Mouse (Mus musculus): ENCODE data around the gene Ccrl2. TPM values are rescaled to one million over a fixed set of nuclear protein-coding genes. Genes with fewer than 3 reads are reported as not detected.

Gene Ccrl2
- 0.65 and 0.81 TPM in 2 replicates for polyA plus RNA-seq (2015; fragmentation: Nextera tagmentation; extraction: Ambion mirVana)

DNA sequence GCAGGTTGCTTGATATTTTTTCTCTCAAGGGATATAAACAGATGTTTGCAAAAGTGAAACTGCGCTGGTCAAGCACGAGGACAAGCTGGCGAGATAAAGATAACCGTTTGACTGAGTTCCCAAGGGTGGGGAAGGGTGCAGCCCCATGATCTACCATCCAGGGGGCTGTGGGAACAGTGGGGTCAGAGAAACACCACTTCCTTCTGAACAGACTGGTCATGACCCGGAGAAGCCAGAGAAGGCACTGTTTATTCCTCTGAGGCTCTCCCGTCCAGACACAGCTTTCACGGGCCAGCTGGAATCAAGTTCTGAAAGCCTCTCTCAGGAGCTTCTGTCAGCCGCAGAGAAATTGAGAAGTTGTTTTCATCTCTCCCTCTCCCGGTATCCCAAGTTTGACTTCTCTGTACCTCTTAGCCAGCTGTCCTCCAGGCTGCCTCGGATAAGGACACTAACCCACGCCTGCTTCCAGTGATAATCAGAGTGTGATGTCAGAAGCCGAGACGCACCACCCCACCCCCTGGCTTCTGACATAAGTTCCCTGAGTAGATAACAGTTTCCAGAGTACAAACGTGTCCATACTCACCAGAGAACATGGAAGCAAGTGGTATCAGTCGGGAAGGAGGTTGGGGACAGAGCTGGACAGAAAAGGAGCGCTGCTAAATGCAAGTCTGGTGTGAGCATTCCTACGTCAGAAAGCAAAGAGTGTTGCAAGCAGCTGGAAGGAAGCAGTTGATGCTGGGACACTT is at the start of gene Ccrl2:
Gene Ccrl2, minus strand, starts transcription at position 722 of the 746 bp plus-strand sequence.
- H3K4me1 ChIP-seq: no peaks in the 10 kb centered on the region
- no peak within 1 kb of the TSS for H3K27ac ChIP-seq
- H3K9me3 ChIP-seq (replicated peaks): no peaks in the 10 kb centered on the region
- 65% methylated on average over 17 of the region's 17 CpGs for WGBS
- H3K36me3 ChIP-seq (ENCODE audit: poor library complexity, severe bottlenecking): no peaks in the 10 kb centered on the region
- ATAC-seq: no peak
- no peaks in the 10 kb centered on the region for H3K27me3 ChIP-seq
- 0 out of 2 replicates have a peak within 1 kb of the TSS, but pooled peaks have one; percentile 3 for H3K4me3 ChIP-seq
- H3K9ac ChIP-seq: no peak within 1 kb of the TSS
- H3K4me2 ChIP-seq: peak within 1 kb of the TSS; percentile 15

DNA sequence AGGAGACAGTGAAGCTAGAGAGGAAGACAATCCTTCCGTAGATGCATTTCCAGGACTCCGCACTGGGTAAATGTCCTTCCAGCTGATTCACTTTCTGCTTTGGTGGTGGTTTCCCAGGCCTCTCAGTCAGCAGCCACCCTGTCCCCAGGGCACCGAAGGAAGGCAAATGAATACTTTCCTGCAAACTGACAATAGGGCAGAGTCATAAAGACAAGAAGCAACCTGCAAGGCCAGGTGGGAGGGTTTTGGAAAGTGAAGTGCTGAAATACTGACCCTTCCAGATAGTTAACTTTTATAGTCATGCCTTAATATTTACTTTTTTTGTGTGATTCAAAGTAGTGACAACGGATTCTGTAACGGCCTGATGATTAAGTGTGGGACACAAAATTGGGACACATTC is 46.6 kb upstream of the Ccrl2 start:
- WGBS: 89% methylated on average over 5 of the region's 5 CpGs
- H3K27me3 ChIP-seq: no peaks in the 10 kb centered on the region
- no peak overlapping the region for H3K9ac ChIP-seq
- no peak overlapping the region for H3K4me3 ChIP-seq
- no peaks in the 10 kb centered on the region for H3K4me1 ChIP-seq
- no peaks in the 10 kb centered on the region for H3K36me3 ChIP-seq (ENCODE audit: poor library complexity, severe bottlenecking)
- no peaks in the 10 kb centered on the region for H3K9me3 ChIP-seq (replicated peaks)
- H3K27ac ChIP-seq: no peak overlapping the region
- no peak overlapping the region for H3K4me2 ChIP-seq
- no peak for ATAC-seq

DNA sequence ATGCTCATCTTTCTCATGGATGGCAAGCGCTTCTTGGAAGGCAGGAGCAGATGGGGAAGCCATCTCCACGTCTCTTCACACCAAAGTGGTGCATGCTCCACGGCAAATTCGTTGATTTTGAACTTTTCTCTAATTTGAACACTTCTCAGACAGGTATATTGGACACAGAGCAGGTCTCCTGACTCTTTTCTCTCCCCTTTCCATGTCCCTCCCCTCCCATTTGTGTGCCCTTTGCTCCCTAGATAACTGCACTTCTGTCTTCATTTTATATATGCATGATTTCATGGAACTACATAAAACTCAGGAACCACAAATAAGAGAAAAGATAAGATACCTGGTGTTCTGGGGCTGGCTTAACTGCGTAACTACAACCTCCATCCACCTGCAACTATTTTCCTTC is 46.0 kb upstream of the Ccrl2 start:
- no peak overlapping the region for H3K27ac ChIP-seq
- no peaks in the 10 kb centered on the region for H3K4me1 ChIP-seq
- no peak for ATAC-seq
- no peaks in the 10 kb centered on the region for H3K36me3 ChIP-seq (ENCODE audit: poor library complexity, severe bottlenecking)
- H3K9me3 ChIP-seq (replicated peaks): no peaks in the 10 kb centered on the region
- no peak overlapping the region for H3K9ac ChIP-seq
- no peak overlapping the region for H3K4me3 ChIP-seq
- WGBS: 86% methylated on average over 5 of the region's 5 CpGs
- H3K27me3 ChIP-seq: no peaks in the 10 kb centered on the region
- no peak overlapping the region for H3K4me2 ChIP-seq

DNA sequence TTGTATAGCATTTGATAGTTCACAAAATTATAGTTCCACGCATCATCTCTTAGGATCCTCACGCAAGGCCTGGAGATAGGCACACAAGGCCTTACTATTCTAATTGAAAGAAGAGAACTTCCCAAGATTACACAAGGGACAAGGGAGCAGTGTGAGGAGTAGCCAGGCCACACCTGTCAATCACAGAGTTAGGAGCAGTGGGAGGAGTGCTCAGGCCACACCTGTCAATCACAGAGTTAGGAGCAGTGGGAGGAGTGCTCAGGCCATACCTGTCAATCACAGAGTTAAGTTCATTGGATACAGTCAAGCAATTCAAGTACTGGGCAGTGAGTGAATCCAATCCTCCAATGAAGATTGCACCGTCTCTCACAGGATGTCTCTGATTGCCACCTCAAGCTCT is 43.1 kb upstream of the Ccrl2 start:
- WGBS: 85% methylated on average over 3 of the region's 3 CpGs
- no peak for ATAC-seq
- no peaks in the 10 kb centered on the region for H3K9me3 ChIP-seq (replicated peaks)
- H3K4me1 ChIP-seq: no peaks in the 10 kb centered on the region
- H3K9ac ChIP-seq: no peak overlapping the region
- no peak overlapping the region for H3K4me2 ChIP-seq
- H3K36me3 ChIP-seq (ENCODE audit: poor library complexity, severe bottlenecking): no peaks in the 10 kb centered on the region
- no peak overlapping the region for H3K4me3 ChIP-seq
- no peak overlapping the region for H3K27ac ChIP-seq
- H3K27me3 ChIP-seq: no peaks in the 10 kb centered on the region

DNA sequence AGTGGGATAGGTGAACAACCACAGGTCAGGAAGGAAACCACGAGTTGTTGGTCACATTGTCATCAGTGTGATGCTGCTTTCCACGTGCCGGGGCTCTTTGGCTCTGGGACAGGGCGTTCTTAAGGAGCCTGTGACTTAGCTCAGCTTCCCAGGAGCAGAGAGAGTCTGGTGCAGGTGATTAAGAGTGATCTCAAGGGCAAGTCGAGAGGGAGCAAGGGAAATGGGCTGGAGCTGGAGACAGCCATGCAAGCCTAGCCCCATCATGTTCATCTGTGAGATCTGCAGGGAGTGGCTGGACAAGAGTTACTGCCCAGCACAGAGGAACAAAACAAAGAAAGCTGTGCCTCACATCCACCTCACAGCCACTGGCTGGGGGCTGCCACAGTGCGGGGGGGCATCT is 40.2 kb upstream of the Ccrl2 start:
- Histone ChIP-seq H3K4me2 (no peak overlapping the region), H3K36me3 (ENCODE audit: poor library complexity, severe bottlenecking) (no peaks in the 10 kb centered on the region), H3K4me3 (no peak overlapping the region), H3K27me3 (no peaks in the 10 kb centered on the region), H3K9me3 (replicated peaks) (no peaks in the 10 kb centered on the region), H3K4me1 (no peaks in the 10 kb centered on the region), H3K27ac (no peak overlapping the region), H3K9ac (no peak overlapping the region)
- WGBS: 72% methylated on average over 6 of the region's 6 CpGs
- ATAC-seq: no peak

DNA sequence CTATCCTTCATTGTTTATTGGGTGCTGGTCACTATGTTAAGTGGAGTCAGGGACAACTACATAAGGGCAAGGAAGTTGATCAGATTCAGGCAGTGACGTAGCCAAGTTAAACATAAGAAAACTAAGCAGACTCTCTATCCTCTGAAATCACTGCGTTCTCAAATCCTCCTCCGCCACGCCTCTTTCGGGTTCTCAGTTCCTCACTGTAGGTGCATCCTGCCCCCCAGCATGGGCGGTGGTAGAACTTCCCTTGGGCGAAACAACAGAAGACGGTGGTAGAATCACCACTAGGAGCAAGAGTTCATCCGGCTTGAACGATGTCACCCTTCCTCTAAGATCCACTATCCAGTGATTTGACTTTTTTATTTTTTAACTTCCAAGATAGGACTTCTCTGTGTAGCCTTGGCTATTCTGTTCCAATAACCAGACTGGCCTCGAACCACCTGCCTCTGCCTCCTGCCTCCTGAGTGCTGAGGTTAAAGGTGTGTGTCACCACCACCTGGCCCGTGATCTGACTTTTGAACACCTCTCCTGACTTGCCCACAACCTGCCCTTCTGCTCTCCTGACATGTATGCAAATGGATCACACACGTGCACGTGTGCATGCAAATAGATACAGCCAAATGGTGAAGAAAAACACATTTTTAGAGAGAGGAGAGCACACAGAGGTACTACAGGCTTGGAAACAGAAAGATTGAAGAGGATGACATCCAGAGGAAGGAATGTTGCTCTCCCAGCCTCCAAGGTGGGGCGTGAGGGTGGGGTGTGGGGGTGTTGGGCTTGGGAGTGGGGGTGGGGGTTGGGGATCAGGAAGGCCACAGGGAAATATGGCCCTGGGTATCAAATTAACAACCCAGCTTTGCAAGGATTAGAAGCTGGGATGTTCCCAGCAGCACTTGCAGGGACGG is 39.4 kb upstream of the Ccrl2 start:
- Histone ChIP-seq H3K4me2 (no peak overlapping the region), H3K4me3 (no peak overlapping the region), H3K4me1 (no peaks in the 10 kb centered on the region), H3K27ac (no peak overlapping the region), H3K9me3 (replicated peaks) (no peaks in the 10 kb centered on the region), H3K36me3 (ENCODE audit: poor library complexity, severe bottlenecking) (no peaks in the 10 kb centered on the region), H3K27me3 (no peaks in the 10 kb centered on the region), H3K9ac (no peak overlapping the region)
- no peak for ATAC-seq
- 89% methylated on average over 16 of the region's 16 CpGs for WGBS

DNA sequence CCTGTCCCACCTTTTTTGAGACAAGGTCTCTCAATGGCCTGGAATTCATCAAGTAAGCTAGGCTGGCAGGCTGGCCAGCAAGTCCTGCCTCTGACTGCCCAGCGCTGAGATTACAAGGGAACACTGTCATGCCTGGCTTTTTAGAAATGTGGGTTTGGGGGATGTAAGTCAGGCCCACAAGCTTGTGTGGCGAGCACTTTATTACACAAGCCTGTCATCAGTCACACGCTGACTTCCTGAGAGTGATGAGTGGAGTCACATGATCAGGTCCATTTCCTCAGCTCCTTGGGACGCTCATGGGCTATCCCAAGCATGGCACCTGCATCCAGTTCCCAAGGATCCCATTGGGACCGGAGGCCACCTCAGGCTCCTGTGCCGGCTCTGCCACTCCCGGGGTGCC is 38.4 kb upstream of the Ccrl2 start:
- no peaks in the 10 kb centered on the region for H3K4me1 ChIP-seq
- H3K9ac ChIP-seq: no peak overlapping the region
- H3K4me2 ChIP-seq: no peak overlapping the region
- no peaks in the 10 kb centered on the region for H3K27me3 ChIP-seq
- H3K9me3 ChIP-seq (replicated peaks): no peaks in the 10 kb centered on the region
- 85% methylated on average over 7 of the region's 7 CpGs for WGBS
- no peak overlapping the region for H3K27ac ChIP-seq
- no peak for ATAC-seq
- H3K36me3 ChIP-seq (ENCODE audit: poor library complexity, severe bottlenecking): no peaks in the 10 kb centered on the region
- H3K4me3 ChIP-seq: no peak overlapping the region

DNA sequence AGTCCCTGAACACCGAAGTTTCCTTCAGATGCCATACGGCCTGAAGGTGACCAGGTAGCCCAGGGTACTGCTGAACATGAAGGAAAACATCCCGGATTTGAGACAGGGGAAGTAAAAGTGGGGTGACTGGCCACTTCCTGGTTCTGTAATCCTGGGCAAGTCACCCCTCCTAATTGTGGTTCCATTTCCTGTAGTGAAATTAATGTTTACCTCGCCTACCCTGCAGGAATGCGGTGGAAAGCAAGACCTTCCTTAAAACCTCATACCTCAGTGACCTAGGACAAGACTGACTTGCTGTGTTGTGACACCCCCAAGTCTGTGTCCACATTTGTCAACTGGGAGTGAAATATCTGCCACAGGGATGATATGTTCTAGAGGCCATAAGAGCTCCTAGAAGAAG is 37.3 kb upstream of the Ccrl2 start:
- no peak overlapping the region for H3K4me2 ChIP-seq
- no peaks in the 10 kb centered on the region for H3K4me1 ChIP-seq
- no peak overlapping the region for H3K9ac ChIP-seq
- H3K9me3 ChIP-seq (replicated peaks): no peaks in the 10 kb centered on the region
- no peak overlapping the region for H3K27ac ChIP-seq
- WGBS: 86% methylated on average over 5 of the region's 5 CpGs
- no peaks in the 10 kb centered on the region for H3K27me3 ChIP-seq
- H3K36me3 ChIP-seq (ENCODE audit: poor library complexity, severe bottlenecking): no peaks in the 10 kb centered on the region
- ATAC-seq: no peak
- no peak overlapping the region for H3K4me3 ChIP-seq

DNA sequence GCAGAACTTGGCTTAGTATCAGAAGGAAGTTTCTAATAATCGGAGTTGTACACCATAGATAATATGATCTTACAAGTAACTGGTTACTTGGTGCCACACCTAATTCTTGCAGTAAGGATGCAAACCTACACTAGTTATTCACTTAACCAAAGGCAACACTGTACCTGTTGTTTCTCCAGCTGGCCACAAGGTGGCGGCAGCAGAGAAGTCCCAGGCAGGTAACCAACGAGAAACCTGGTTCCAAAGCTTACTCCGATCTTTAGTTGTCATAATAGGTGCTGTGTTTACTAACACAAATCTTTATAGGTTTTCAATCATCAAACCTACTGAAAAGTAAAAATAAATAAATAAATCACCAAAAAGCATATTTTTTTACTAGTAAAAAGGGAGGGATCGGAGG is 35.8 kb upstream of the Ccrl2 start:
- Histone ChIP-seq H3K4me3 (no peak overlapping the region), H3K4me2 (no peak overlapping the region), H3K4me1 (peaks cover 4% of the 10 kb centered on the region; the same call in 1 of the 2 replicates), H3K27ac (no peak overlapping the region), H3K36me3 (ENCODE audit: poor library complexity, severe bottlenecking) (no peaks in the 10 kb centered on the region), H3K27me3 (no peaks in the 10 kb centered on the region), H3K9me3 (replicated peaks) (no peaks in the 10 kb centered on the region), H3K9ac (no peak overlapping the region)
- 33% methylated on average over 5 of the region's 5 CpGs for WGBS
- no peak for ATAC-seq

DNA sequence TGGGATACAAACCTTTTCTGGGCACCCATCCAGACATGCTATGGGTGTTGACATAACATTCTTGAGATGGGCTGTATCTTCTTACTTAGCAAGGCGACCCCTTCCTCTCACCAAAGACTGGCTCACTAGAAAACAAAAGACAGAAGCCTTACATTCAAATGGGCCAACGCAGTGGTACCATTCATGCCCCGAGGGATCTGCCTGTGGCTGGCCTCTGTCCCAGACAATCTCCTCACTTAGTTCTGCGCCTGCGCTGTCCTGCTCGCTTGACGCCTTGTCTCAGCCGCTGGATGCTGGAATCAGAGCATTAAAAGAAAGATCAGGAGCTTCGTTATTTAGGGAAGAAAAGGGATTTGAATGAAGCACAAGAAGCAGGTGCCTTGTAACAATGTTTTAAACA is 35.3 kb upstream of the Ccrl2 start:
- ATAC-seq: 0 out of 2 replicates have a peak, but pooled peaks have one; percentile 27
- Histone ChIP-seq H3K36me3 (ENCODE audit: poor library complexity, severe bottlenecking) (no peaks in the 10 kb centered on the region), H3K27me3 (no peaks in the 10 kb centered on the region), H3K27ac (no peak overlapping the region), H3K4me2 (no peak overlapping the region), H3K4me3 (no peak overlapping the region), H3K4me1 (peaks cover 4% of the 10 kb centered on the region; the same call in 1 of the 2 replicates), H3K9ac (no peak overlapping the region), H3K9me3 (replicated peaks) (no peaks in the 10 kb centered on the region)
- WGBS: 46% methylated on average over 9 of the region's 9 CpGs

DNA sequence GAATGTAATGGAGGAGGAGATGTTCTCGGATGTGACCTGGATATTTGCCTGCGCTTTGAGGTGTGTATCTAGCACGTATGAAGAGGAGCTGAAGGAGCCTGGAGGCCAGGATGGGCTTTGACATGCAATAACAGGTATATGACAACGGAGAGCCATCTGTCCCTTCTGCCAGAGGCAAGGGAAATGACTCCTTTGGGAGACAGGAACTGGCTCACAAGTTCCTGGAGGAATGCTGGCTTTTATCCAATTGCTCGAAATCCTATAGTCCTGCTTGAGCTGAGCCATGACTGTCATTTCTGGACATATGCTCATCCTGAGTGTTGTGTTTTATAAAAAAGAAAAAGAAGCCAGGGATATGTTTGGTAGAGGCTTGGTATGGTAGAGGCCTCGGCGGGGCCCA is 31.6 kb upstream of the Ccrl2 start:
- H3K27me3 ChIP-seq: no peaks in the 10 kb centered on the region
- no peak for ATAC-seq
- no peak overlapping the region for H3K9ac ChIP-seq
- no peaks in the 10 kb centered on the region for H3K36me3 ChIP-seq (ENCODE audit: poor library complexity, severe bottlenecking)
- 34% methylated on average over 7 of the region's 7 CpGs for WGBS
- H3K27ac ChIP-seq: no peak overlapping the region
- H3K4me2 ChIP-seq: no peak overlapping the region
- H3K9me3 ChIP-seq (replicated peaks): no peaks in the 10 kb centered on the region
- no peak overlapping the region for H3K4me3 ChIP-seq
- H3K4me1 ChIP-seq: peaks cover 4% of the 10 kb centered on the region; the same call in 1 of the 2 replicates

DNA sequence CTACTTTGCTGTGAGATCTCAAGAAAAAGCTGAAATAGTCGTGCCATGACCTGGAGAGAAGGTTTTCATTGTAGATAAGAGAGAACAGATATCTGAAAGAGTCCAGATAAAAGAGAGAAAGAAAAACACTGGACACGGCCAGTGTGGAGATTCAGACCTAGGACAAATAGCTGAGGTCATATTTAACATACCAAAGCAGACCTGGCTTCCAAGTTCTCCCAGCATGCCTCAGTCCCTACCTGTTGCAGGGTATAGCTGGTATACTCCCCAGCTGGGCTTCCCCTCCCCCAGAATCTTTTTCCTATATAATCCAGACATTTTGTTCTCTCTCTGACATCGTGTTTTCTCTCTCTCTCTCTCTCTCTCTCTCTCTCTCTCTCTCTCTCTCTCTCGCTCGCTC is 30.6 kb upstream of the Ccrl2 start:
- no peak overlapping the region for H3K9ac ChIP-seq
- no peak for ATAC-seq
- 8% methylated on average over 5 of the region's 5 CpGs for WGBS

More for the DNA sequence above, 30.6 kb upstream of the Ccrl2 start:
- Histone ChIP-seq H3K27me3 (no peaks in the 10 kb centered on the region), H3K4me2 (no peak overlapping the region), H3K36me3 (ENCODE audit: poor library complexity, severe bottlenecking) (no peaks in the 10 kb centered on the region), H3K4me1 (peaks cover 4% of the 10 kb centered on the region; the same call in 1 of the 2 replicates), H3K9me3 (replicated peaks) (no peaks in the 10 kb centered on the region), H3K4me3 (no peak overlapping the region), H3K27ac (no peak overlapping the region)

Measured in forebrain, embryonic 13.5 days (tissue).